Mouse (Mus musculus): ENCODE measurements at regions not wholly inside any gene's neighbourhood (a gene's known extent, or its start where the extent isn't known, plus 50 kb on each side); places are given as distances from the start of the nearest gene placed in this dataset.

DNA sequence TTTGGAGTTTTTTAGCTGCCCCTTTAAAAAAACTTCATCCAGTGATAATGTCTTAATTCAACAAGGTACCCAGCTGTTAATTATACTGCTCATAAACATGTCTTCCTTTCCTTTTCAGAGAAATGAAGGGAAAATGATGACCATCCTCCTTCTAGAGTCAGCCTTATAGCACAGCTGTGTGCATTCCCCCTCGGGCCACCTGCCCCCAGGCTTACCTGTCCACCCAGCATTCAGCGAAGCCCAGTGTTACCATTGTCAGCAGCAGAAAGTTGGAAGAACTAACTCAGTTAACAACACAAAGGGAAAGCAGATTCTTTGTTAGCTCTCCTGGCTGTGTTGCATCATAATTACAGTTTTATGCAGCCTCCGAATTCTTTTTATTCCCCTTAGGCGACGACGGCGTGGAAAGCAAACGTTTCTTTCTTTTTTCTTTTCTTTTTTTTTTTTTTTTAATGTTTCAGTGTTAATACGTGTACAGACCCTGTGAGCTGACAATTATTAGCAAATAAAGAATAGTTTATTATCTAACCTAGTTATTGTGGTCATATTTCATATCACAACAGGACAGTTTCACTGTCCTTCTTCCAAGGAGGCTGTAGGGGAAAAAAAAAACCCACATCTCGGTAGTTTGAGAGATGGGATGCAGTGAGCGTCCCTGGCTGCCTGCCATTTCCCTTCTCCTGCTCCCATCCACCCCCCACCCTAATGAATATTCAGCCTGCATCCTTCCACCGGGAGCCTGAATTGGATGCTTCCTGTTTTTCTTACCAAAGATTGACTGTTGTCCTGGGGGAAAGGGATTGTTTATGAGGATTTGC lies 117.3 kb downstream of the Gm19410 start:
- TF ChIP-seq CTCF (IDR thresholded peaks at IDR 0.05; ENCODE audit: borderline replicate concordance, insufficient read depth, low read depth, low read length) (no peak), POLR2A (IDR thresholded peaks at IDR 0.05; ENCODE audit: borderline replicate concordance, insufficient read depth, low read length) (no peak)
